Mouse (Mus musculus) midbrain, embryonic 10.5 days (tissue): ENCODE measurements around the gene Rpl9-ps1. TPM values are rescaled to one million over a fixed set of nuclear protein-coding genes. Genes with fewer than 3 reads are reported as not detected.

Experiments
- DNase-seq: peaks from one replicate; pipeline ENCODE4 v3.0.0-alpha.2; 2017; ENCODE audit warnings: low spot score
- H3K27ac ChIP-seq: fragments of 300-500 bp; sonication (generic); replicated peaks from 2 replicates; pipeline ENCODE4 v1.5.1; 2016; ENCODE audit warnings: mild to moderate bottlenecking
- H3K27me3 ChIP-seq: fragments of 300-500 bp; sonication (generic); 2 replicates; pipeline ENCODE4 v1.6.1; 2016; ENCODE audit warnings: low read depth, mild to moderate bottlenecking; ENCODE audit not compliant: poor library complexity, severe bottlenecking
- H3K36me3 ChIP-seq: fragments of 300-500 bp; sonication (generic); 2 replicates; pipeline ENCODE4 v1.6.1; 2016; ENCODE audit warnings: mild to moderate bottlenecking, moderate library complexity
- H3K4me1 ChIP-seq: fragments of 300-500 bp; sonication (generic); 2 replicates; pipeline ENCODE4 v1.6.1; 2016
- H3K4me3 ChIP-seq: fragments of 300-500 bp; sonication (generic); 2 replicates; pipeline ENCODE4 v1.5.1; 2016; ENCODE audit warnings: mild to moderate bottlenecking, moderate library complexity
- H3K9me3 ChIP-seq: fragments of 300-500 bp; sonication (generic); replicated peaks from 2 replicates; pipeline ENCODE4 v1.6.1; 2016; ENCODE audit warnings: mild to moderate bottlenecking
- whole genome bisulfite sequencing: fragments of 180-500 bp; shearing (Covaris S2); methylation state at CpG from one replicate; pipeline ENCODE4 v1.1.7; 2016; 5-methylcytosine and 5-hydroxymethylcytosine counted together
- polyA plus RNA-seq: library from polyadenylated mRNA; unstranded; fragments of >200 nt; fragmentation: Nextera tagmentation; extraction: Ambion mirVana; gene quantifications from 2 replicates; pipeline ENCODE4 v1.2.1, GENCODE M21; 2016

Gene Rpl9-ps1
- polyA plus RNA-seq, 1 experiment from 2014 or later: not detected

DNA sequence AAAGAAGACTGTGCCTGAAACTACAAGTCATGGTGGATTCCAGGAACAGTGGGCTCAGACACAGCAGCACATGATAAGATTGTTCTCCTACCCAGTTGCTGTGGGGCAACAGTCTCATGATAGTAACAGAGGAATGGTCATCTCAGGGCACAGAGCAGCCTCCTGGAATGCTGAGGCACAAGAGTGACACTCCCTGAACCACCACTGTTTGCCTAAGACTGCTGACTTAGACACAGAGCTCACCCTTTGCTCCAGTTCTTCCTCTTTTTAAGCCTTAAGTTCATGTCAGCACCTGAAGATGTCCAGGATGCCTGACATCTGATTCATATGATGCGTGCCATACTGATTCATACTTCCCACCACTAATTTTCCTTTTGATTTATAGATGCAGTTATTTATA is 28.8 kb downstream of the Rpl9-ps1 start:
- Histone ChIP-seq H3K27ac (no peak overlapping the region), H3K4me1 (peaks cover 4% of the 10 kb centered on the region; the same call in 1 of the 2 replicates), H3K9me3 (no peaks in the 10 kb centered on the region), H3K27me3 (no peaks in the 10 kb centered on the region), H3K36me3 (no peaks in the 10 kb centered on the region), H3K4me3 (no peak overlapping the region)
- 92% methylated on average over 1 of the region's 1 CpGs for WGBS
- no peak for DNase-seq

DNA sequence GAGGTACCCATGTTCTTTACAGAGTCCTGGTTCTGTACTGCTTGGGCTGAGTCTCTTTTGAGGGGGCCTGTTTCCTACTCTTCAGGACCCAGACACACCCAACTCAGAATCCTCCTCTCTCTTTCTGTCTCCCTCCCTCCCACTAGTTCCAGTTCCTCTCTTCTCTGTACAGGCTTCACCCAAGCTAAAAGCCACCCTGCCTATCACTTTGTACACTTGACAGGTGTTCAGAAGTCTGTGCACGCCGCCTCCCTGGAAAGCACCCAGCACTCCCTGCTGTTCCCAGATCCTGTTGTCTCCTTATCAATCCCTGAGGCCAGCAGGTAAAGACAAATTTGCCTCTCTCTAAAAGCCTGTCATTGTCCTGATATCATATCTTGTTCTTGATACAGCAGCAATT is 34.5 kb downstream of the Rpl9-ps1 start:
- Histone ChIP-seq H3K4me1 (no peaks in the 10 kb centered on the region), H3K9me3 (no peaks in the 10 kb centered on the region), H3K27me3 (no peaks in the 10 kb centered on the region), H3K27ac (no peak overlapping the region), H3K36me3 (no peaks in the 10 kb centered on the region), H3K4me3 (no peak overlapping the region)
- 89% methylated on average over 2 of the region's 2 CpGs for WGBS
- DNase-seq: no peak

DNA sequence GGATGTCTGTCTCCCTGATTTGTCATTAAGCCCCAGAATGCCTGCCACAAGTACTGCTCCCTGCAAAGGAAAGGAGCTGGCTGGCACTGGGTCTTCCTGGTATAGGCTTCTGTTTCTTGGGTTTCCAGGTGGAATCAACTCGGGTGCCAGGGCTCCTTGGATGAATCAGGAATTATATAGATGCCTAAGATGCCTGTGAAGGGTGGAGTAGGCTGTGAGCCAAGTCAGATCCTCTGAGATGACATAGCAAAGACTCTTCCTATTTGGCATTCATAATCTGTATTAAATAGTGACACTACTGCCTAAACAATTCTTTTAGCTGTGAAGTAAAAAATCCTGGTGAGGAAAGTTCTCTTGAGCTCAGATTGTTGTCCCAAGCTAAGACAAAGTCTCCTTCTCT is 39.0 kb downstream of the Rpl9-ps1 start:
- 69% methylated on average over 1 of the region's 1 CpGs for WGBS
- H3K4me1 ChIP-seq: no peaks in the 10 kb centered on the region
- H3K36me3 ChIP-seq: no peaks in the 10 kb centered on the region
- H3K9me3 ChIP-seq: no peaks in the 10 kb centered on the region
- no peak for DNase-seq
- no peak overlapping the region for H3K4me3 ChIP-seq
- no peaks in the 10 kb centered on the region for H3K27me3 ChIP-seq
- H3K27ac ChIP-seq: no peak overlapping the region

DNA sequence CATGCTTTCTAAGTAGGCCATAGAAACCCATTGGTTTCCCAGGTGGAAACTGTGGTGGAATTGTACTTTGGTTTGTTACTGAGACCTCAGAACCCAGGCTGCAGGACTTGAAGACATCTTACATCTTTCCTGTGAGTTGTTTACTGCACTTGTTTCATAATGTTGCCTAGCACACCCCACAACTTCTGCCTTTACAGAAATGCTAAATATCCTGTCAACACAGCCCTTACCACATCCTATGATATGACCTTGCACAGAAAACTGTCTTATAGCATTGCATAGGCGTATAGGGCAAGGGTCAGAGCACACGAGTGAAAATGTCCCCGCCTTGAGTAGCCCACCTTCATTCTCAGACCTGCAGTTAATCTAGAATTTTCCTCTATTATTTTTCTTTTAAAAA is 39.9 kb downstream of the Rpl9-ps1 start:
- Histone ChIP-seq H3K4me1 (no peaks in the 10 kb centered on the region), H3K27me3 (no peaks in the 10 kb centered on the region), H3K4me3 (no peak overlapping the region), H3K9me3 (no peaks in the 10 kb centered on the region), H3K27ac (no peak overlapping the region), H3K36me3 (no peaks in the 10 kb centered on the region)
- DNase-seq: no peak
- WGBS: 91% methylated on average over 3 of the region's 3 CpGs

DNA sequence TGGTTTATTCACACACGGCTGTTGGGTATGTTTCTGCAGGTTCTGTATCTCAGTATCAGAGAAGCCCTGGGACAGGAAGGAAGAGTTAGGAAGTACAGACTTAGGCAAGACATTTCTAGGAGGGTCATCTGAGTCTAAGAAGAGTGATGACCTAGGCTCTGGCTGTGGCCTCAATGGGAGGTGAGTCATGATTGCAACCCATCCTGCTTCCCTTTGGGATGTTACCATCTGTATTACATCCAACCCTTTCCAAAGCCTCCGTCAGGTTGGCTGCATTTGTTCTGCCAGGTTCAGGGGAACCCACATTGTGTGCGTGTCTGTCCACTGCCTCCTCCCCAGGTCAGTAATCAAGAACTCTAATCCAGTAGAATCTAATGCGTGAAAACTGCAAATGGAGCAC is 40.7 kb downstream of the Rpl9-ps1 start:
- WGBS: 87% methylated on average over 4 of the region's 4 CpGs
- no peak for DNase-seq
- Histone ChIP-seq H3K27ac (no peak overlapping the region), H3K4me3 (no peak overlapping the region), H3K9me3 (no peaks in the 10 kb centered on the region), H3K36me3 (no peaks in the 10 kb centered on the region), H3K4me1 (no peaks in the 10 kb centered on the region), H3K27me3 (no peaks in the 10 kb centered on the region)

DNA sequence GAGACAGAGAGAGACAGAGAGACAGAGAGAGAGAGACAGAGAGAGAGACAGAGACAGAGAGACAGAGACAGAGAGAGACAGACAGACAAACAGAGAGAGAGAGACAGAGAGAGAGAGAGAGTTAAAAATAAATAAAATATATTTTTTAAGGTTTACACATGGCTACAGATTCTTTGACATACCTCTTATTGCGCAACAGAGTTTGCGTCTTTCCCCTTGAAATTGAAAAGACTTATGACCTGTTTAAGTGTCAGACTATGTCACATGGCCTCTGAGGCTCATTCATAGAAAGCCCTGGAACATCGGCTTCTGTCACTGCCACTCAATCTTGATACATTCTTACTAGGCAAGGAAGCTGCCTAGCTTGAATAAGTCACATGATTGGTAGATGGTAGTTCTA is 42.0 kb downstream of the Rpl9-ps1 start:
- no peak overlapping the region for H3K4me3 ChIP-seq
- no peak overlapping the region for H3K27ac ChIP-seq
- H3K36me3 ChIP-seq: no peaks in the 10 kb centered on the region
- no peaks in the 10 kb centered on the region for H3K9me3 ChIP-seq
- WGBS: 93% methylated on average over 3 of the region's 3 CpGs
- DNase-seq: no peak
- no peaks in the 10 kb centered on the region for H3K27me3 ChIP-seq
- no peaks in the 10 kb centered on the region for H3K4me1 ChIP-seq

DNA sequence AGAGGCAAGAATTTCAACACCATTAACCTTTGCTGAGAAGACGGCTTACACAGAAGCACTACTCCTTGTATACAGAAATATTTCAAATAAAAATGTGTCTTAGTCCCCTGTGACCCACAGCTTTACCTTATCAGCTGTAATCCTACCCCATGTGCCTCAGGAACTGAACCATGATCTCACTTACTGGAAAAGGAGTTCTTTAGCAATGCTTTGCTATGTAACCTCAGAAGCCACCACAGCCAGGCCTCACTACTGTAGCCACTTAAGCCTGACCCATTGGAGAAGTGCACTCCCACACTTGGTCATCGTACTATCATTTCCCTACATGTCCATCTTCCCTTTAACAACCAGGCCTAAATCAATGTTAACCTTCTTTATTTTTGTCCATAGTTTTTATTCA is 44.8 kb downstream of the Rpl9-ps1 start:
- Histone ChIP-seq H3K27ac (no peak overlapping the region), H3K9me3 (no peaks in the 10 kb centered on the region), H3K36me3 (no peaks in the 10 kb centered on the region), H3K27me3 (no peaks in the 10 kb centered on the region), H3K4me1 (no peaks in the 10 kb centered on the region), H3K4me3 (no peak overlapping the region)
- no peak for DNase-seq
- WGBS: 93% methylated on average over 2 of the region's 2 CpGs

DNA sequence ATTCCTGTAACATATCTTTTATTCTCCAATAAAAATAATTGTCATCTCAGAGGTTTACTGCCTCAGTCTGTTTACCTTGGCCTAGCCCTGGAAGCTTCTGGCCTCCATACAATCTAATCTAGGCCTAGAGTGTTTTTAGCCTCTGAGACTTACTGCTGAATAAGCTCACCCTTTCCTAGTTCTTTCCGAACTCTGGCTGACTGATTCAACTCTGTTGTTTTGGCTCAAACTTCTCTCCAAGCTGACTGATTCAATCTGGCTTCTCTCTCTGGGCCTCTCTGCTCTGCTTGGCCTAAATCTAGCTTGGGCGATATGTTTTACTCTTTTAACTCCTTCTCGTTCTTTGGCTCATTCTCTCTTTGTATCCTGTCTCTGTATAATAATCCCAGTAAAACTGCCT is 46.4 kb downstream of the Rpl9-ps1 start:
- H3K36me3 ChIP-seq: no peaks in the 10 kb centered on the region
- H3K4me3 ChIP-seq: no peak overlapping the region
- H3K9me3 ChIP-seq: no peaks in the 10 kb centered on the region
- no peak overlapping the region for H3K27ac ChIP-seq
- WGBS: 90% methylated on average over 3 of the region's 3 CpGs
- H3K4me1 ChIP-seq: no peaks in the 10 kb centered on the region
- H3K27me3 ChIP-seq: no peaks in the 10 kb centered on the region
- DNase-seq: no peak

DNA sequence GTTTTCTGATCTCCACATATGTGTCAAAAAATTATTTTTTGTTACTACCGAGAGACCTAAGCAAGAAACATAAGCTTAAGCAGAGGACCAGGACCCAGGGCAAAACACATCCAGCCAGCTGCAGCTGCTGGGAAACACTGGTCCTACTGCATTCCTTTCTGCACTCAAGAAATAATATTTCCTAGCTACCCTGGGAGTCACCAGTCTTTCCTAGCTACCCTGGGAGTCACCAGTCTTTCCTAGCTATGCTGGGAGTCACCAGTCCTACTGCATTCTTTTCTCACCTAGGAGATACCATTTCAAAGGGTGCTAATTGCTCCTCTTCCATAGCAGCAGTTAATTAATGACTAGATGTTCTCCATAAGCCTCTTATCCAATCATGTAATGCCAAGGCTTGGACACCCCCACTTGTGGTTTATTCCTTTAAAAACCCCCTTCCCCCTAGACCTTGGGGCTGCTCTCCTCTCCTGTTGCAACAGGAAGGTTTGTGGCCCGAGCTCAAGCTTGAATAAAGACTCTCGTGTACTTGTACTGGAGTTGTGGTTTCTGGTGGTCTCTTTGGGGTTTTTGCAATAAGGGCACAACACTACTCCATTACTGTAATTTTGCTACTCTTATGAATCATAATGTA is 47.1 kb downstream of the Rpl9-ps1 start:
- Histone ChIP-seq H3K27ac (no peak overlapping the region), H3K27me3 (no peaks in the 10 kb centered on the region), H3K4me3 (no peak overlapping the region), H3K4me1 (no peaks in the 10 kb centered on the region), H3K36me3 (no peaks in the 10 kb centered on the region), H3K9me3 (no peaks in the 10 kb centered on the region)
- WGBS: 83% methylated on average over 3 of the region's 3 CpGs
- DNase-seq: no peak

DNA sequence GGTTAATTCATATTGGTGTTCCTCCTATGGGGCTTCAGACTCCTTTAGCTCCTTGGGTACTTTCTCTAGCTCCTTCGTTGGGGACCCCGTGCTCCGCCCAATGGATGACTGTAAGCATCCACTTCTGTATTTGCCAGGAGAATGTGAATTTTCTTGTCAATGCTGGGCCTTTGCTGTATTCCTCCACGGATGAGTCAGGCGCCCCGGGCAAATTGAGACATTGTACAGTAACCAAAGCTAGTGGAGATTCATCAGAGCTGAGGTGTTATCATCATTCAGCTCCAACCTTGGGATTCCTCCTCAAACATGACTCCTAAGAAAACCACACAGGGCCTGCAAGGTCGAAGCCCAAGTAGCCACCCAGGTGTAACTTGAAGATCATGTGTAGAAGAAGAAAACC is 47.6 kb downstream of the Rpl9-ps1 start:
- H3K4me3 ChIP-seq: no peak overlapping the region
- DNase-seq: no peak
- 90% methylated on average over 7 of the region's 7 CpGs for WGBS
- no peaks in the 10 kb centered on the region for H3K36me3 ChIP-seq
- no peaks in the 10 kb centered on the region for H3K9me3 ChIP-seq
- no peaks in the 10 kb centered on the region for H3K27me3 ChIP-seq
- H3K27ac ChIP-seq: no peak overlapping the region
- H3K4me1 ChIP-seq: no peaks in the 10 kb centered on the region

DNA sequence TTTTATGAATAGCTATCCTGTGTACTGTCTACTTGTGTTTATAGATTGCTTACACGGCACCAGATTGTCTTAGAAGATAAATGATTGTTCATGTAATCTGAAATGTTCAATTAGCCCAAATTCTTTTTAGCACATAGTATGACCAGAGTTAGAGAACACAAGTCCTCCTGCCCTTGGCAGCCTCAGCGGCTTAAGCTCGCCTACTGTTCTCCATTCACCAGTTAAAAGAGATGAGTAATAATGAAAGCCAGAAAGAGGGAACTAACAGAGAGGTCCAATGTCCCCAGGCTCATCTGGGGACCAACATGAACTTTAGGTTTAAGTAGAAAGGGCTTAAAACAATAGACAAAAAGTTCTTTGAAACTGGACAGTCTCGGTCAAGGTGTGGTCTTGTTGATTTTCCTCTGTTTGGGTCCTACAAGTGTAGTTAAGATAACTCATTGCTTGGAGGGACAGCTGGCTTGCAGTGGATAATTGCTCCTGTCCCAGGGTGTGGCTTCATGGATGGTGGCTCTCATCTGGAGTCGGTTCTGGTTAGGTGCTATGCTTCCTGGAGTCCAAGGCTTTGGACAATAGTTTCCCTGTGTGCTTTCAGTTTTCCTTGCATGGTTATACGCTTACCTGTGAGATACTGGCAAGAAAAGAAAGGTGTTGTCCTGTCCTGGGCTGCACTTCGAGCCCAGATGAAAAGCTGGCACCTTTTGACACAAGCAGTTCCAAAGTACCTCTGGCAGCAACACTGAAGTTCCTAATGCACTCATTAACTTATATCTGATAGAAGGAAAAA is 49.6 kb downstream of the Rpl9-ps1 start:
- H3K27ac ChIP-seq: no peak overlapping the region
- no peaks in the 10 kb centered on the region for H3K9me3 ChIP-seq
- H3K4me1 ChIP-seq: no peaks in the 10 kb centered on the region
- no peak for DNase-seq
- no peak overlapping the region for H3K4me3 ChIP-seq
- 88% methylated on average over 7 of the region's 7 CpGs for WGBS
- H3K36me3 ChIP-seq: no peaks in the 10 kb centered on the region
- H3K27me3 ChIP-seq: no peaks in the 10 kb centered on the region
